Mouse (Mus musculus) lung, postnatal 0 days (tissue): ENCODE data around the gene Tsc22d3. TPM values are rescaled to one million over a fixed set of nuclear protein-coding genes. Genes with fewer than 3 reads are reported as not detected.

Experiments used
- ATAC-seq: fragments of 200-750 bp; cut with Nextera tagmentation; 2 replicates; pipeline ENCODE4 v1.8.0; 2017; ENCODE audit warnings: moderate library complexity
- DNase-seq: peaks from one replicate; pipeline ENCODE4 v3.0.0-alpha.2; 2016; ENCODE audit warnings: low spot score
- H3K27ac ChIP-seq: fragments of 300-500 bp; sonication (generic); 2 replicates; pipeline ENCODE4 v1.5.1; 2014; ENCODE audit warnings: antibody characterized with exemption, mild to moderate bottlenecking, low read length, mixed read lengths
- H3K27me3 ChIP-seq: fragments of 300-500 bp; sonication (generic); replicated peaks from 2 replicates; pipeline ENCODE4 v1.6.1; 2014; ENCODE audit warnings: low read length, mixed read lengths; ENCODE audit not compliant: insufficient read depth
- H3K36me3 ChIP-seq: fragments of 300-500 bp; sonication (generic); 2 replicates; pipeline ENCODE4 v1.6.1; 2014; ENCODE audit warnings: low read length, mixed read lengths; ENCODE audit not compliant: insufficient read depth
- H3K4me1 ChIP-seq: fragments of 300-500 bp; sonication (generic); 2 replicates; pipeline ENCODE4 v1.6.1; 2014; ENCODE audit warnings: antibody characterized with exemption, low read depth, low read length, mixed read lengths; ENCODE audit not compliant: insufficient read depth
- H3K4me2 ChIP-seq: fragments of 300-500 bp; sonication (generic); replicated peaks from 2 replicates; pipeline ENCODE4 v1.6.1; 2014; ENCODE audit warnings: low read depth, mild to moderate bottlenecking, low read length, moderate library complexity, mixed read lengths
- H3K4me3 ChIP-seq: fragments of 300-500 bp; sonication (generic); 2 replicates; pipeline ENCODE4 v1.5.1; 2014; ENCODE audit warnings: low read depth, low read length
- H3K9ac ChIP-seq: fragments of 300-500 bp; sonication (generic); replicated peaks from 2 replicates; pipeline ENCODE4 v1.6.1; 2014; ENCODE audit warnings: low read depth, mild to moderate bottlenecking
- H3K9me3 ChIP-seq: fragments of 300-500 bp; sonication (generic); 2 replicates; pipeline ENCODE4 v1.6.1; 2016; ENCODE audit warnings: low read length, mixed read lengths
- CTCF ChIP-seq: IDR thresholded peaks from 2 replicates; pipeline ENCODE4 v1.5.1; 2016; ENCODE audit warnings: antibody characterized with exemption, mild to moderate bottlenecking
- EP300 ChIP-seq: IDR thresholded peaks from 2 replicates; pipeline ENCODE4 v1.6.1; 2016; ENCODE audit warnings: antibody characterized with exemption, mild to moderate bottlenecking, control low read depth
- WGBS: fragments of 180-500 bp; shearing (Covaris S2); extraction: QIAGEN DNeasy Blood & Tissue Kit; methylation state at CpG from one replicate; pipeline ENCODE4 v1.1.7; 2014; 5-methylcytosine and 5-hydroxymethylcytosine counted together
- polyA plus RNA-seq: library from polyadenylated mRNA; unstranded; fragments of >200 nt; fragmentation: Nextera tagmentation; extraction: Ambion mirVana; gene quantifications from 2 replicates; pipeline ENCODE4 v1.2.1, GENCODE M21; 2015

Tsc22d3 gene
- polyA plus RNA-seq, 1 experiment from 2014 or later, result 380 TPM

- no peak for TF ChIP-seq EP300
- TF ChIP-seq CTCF, result no peak
- Histone ChIP-seq H3K4me3 (no peak overlapping the region), H3K4me1 (no peaks in the 10 kb centered on the region; the same call in 1 of the 2 replicates), H3K36me3 (0 out of 2 replicates have a peak, but pooled peaks cover 4% of the 10 kb centered on the region), H3K4me2 (no peak overlapping the region), H3K27ac (no peak overlapping the region), H3K9me3 (no peaks in the 10 kb centered on the region), H3K9ac (no peak overlapping the region), H3K27me3 (no peaks in the 10 kb centered on the region)
- peak; percentile 73 for DNase-seq
- WGBS, result 28% methylated on average over 1 of the region's 1 CpGs
- ATAC-seq, result peak; percentile 47
These were observed 65.0 kb downstream of the Tsc22d3 start for GRCm38 (mm10) chrX:140535487-140535886.

DNA sequence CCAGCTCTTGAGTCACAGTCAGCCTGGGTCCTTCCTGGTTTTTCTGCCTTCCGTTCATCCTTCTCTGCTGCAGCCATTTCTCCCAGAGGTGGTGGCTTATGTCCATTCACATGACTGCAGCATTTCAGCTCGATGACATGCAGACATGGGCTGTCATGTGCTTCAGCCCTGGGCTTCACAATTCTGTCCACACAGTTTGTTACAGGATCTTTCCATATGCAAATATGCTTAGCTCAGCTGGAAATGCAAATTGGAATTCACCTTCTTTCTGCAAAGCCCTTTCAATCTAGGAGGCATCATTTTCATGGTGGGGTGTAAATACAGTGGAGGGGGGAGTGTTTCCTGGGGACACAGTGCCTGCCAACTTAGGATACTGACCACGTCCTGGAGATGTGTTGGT, 66.2 kb downstream of the Tsc22d3 start:
- Histone ChIP-seq H3K27me3 (no peaks in the 10 kb centered on the region), H3K36me3 (no peaks in the 10 kb centered on the region), H3K27ac (no peak overlapping the region), H3K4me1 (no peaks in the 10 kb centered on the region; the same call in 1 of the 2 replicates), H3K9ac (no peak overlapping the region), H3K4me3 (no peak overlapping the region), H3K9me3 (no peaks in the 10 kb centered on the region), H3K4me2 (no peak overlapping the region)
- no peak for ATAC-seq
- 75% methylated on average over 3 of the region's 3 CpGs for WGBS
- no peak for TF ChIP-seq CTCF
- no peak for TF ChIP-seq EP300
- DNase-seq, result no peak

DNA sequence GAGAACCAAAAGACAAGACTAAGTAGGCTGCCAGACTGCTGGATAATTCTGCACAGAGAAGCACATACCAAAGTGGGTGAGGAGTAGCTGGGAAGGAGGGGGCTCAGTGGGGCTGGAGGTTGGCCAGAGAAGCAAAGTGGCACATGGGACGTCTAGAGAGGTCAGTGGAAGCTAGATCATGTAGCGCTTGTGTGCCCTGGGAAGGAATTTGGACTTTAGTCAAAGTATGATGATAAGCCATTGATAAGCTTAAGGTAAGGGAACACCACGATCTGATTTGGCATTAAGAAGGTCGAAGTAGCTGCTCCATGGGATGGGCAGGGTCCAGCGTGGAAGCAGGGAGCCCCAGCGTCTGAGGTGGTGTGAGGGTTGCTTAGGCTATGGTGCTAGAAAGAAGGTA, 68.1 kb downstream of the Tsc22d3 start:
- Histone ChIP-seq H3K9me3 (no peaks in the 10 kb centered on the region), H3K27me3 (no peaks in the 10 kb centered on the region), H3K4me1 (no peaks in the 10 kb centered on the region; the same call in 1 of the 2 replicates), H3K9ac (no peak overlapping the region), H3K4me3 (no peak overlapping the region), H3K36me3 (no peaks in the 10 kb centered on the region), H3K4me2 (no peak overlapping the region), H3K27ac (no peak overlapping the region)
- ATAC-seq, result no peak
- no peak for DNase-seq
- no peak for TF ChIP-seq EP300
- no peak for TF ChIP-seq CTCF
- 65% methylated on average over 4 of the region's 6 CpGs for WGBS

DNA sequence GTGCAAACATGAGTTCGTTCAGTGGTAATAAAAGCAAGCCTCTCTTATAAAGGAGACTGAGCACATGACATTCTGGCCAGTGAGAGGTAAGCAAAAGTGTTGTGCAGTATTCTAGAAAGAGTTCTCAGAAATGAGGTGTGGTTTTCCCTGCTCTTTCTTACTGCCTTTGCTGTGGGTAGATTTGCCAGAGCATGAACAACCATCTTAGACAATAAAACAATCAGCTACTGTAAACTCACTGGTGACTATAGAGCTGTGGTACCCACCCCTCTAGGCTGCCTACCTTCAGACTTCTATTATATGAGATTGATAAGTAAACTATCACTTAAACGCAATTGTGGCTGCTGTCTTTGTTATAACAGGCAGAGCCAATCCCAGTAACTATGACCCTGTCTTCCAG, 69.1 kb downstream of the Tsc22d3 start:
- H3K4me1 ChIP-seq, result no peaks in the 10 kb centered on the region
- no peak for DNase-seq
- 78% methylated on average over 2 of the region's 2 CpGs for WGBS
- no peaks in the 10 kb centered on the region for H3K36me3 ChIP-seq
- H3K27ac ChIP-seq, result peak overlapping the region; percentile 3; the same call in 1 of the 2 replicates
- ATAC-seq, result no peak
- no peaks in the 10 kb centered on the region for H3K27me3 ChIP-seq
- no peaks in the 10 kb centered on the region for H3K9me3 ChIP-seq
- H3K9ac ChIP-seq, result no peak overlapping the region
- H3K4me3 ChIP-seq, result no peak overlapping the region
- TF ChIP-seq EP300, result no peak
- no peak for TF ChIP-seq CTCF
- H3K4me2 ChIP-seq, result no peak overlapping the region

- no peaks in the 10 kb centered on the region for H3K36me3 ChIP-seq
- H3K4me2 ChIP-seq, result no peak overlapping the region
- H3K9ac ChIP-seq, result no peak overlapping the region
- no peaks in the 10 kb centered on the region for H3K9me3 ChIP-seq
- 70% methylated on average over 5 of the region's 5 CpGs for WGBS
- H3K27me3 ChIP-seq, result no peaks in the 10 kb centered on the region
- DNase-seq (no peak), ATAC-seq (no peak)
- TF ChIP-seq EP300 (no peak), CTCF (no peak)
- no peak overlapping the region for H3K27ac ChIP-seq
- H3K4me1 ChIP-seq, result no peaks in the 10 kb centered on the region
- H3K4me3 ChIP-seq, result no peak overlapping the region
These were observed 69.8 kb downstream of the Tsc22d3 start for GRCm38 (mm10) chrX:140530632-140531031.

GRCm38 (mm10) chrX:140529074-140529561, 71.3 kb downstream of the Tsc22d3 start:
- Histone ChIP-seq H3K27ac (peak overlapping the region; percentile 78), H3K9me3 (no peaks in the 10 kb centered on the region), H3K4me1 (no peaks in the 10 kb centered on the region), H3K36me3 (no peaks in the 10 kb centered on the region), H3K4me2 (no peak overlapping the region), H3K4me3 (no peak overlapping the region), H3K9ac (no peak overlapping the region), H3K27me3 (no peaks in the 10 kb centered on the region)
- DNase-seq, result peak; percentile 90
- TF ChIP-seq EP300 (peak; percentile 99), CTCF (no peak)
- 45% methylated on average over 5 of the region's 5 CpGs for WGBS
- peak; percentile 93 for ATAC-seq

GRCm38 (mm10) chrX:140527231-140527630, 73.2 kb downstream of the Tsc22d3 start:
- no peak for TF ChIP-seq CTCF
- TF ChIP-seq EP300, result peak; percentile 83
- Histone ChIP-seq H3K4me3 (no peak overlapping the region), H3K27me3 (no peaks in the 10 kb centered on the region), H3K4me2 (no peak overlapping the region), H3K9ac (no peak overlapping the region), H3K36me3 (no peaks in the 10 kb centered on the region), H3K9me3 (no peaks in the 10 kb centered on the region), H3K4me1 (no peaks in the 10 kb centered on the region), H3K27ac (no peak overlapping the region)
- 45% methylated on average over 6 of the region's 6 CpGs for WGBS
- DNase-seq (peak; percentile 50), ATAC-seq (no peak)
